Mouse (Mus musculus) brain, embryonic 14.5 days (tissue): Measurements from ENCODE around the gene Ankrd63.

Source experiments
- CTCF ChIP-seq: fragments of 200-500 bp; IDR thresholded peaks from 2 replicates; pipeline ENCODE4 v1.5.1; 2012; ENCODE audit warnings: inconsistent platforms, mild to moderate bottlenecking, moderate library complexity, borderline replicate concordance; ENCODE audit not compliant: insufficient read depth, insufficient read length; ENCODE audit errors: extremely low read depth
- POLR2A ChIP-seq: fragments of 200-500 bp; IDR thresholded peaks from 2 replicates; pipeline ENCODE4 v1.6.1; 2012; ENCODE audit warnings: mild to moderate bottlenecking, inconsistent platforms, borderline replicate concordance; ENCODE audit not compliant: poor library complexity, insufficient read depth, insufficient read length, severe bottlenecking; ENCODE audit errors: extremely low read depth

- TF ChIP-seq POLR2A (no peak), CTCF (no peak)
These were observed 17.1 kb downstream of the Ankrd63 start for GRCm38 (mm10) chr2:118686693-118687092.
